Mouse (Mus musculus): ENCODE results near the gene Trim9.

Gene Trim9

DNA sequence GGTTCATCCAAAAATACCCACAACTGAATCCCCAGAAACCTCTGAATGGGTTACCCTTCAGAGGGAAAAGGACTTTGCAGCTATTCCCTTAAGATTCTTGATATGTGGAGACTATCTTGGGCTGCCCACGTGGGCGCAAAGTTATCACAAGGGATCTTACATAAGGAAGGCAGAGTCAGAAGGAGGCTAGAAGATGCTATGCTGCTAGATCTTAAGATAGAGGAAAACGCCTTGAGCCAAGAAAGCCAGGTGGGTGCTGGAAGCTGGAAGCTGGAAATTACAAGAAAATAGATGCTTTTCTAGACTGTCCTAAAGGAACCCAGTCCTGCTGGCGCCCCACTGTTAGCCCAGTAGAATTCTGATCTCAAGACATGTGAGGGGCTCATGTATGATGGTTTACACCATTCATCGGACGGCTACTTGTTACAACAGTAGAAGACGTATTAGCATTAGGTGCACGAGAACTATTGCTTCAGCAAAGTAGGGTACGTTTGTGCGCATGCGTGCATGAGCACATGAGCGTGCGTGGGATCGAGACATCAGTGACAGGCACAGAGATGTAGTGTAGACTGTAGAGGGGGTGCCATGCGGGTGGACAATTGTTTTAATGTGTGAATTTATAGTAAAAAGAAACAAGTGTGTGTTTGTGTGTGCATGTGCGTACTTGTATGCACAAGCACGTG is 85.0 kb downstream of the Trim9 start:
- DNase-seq (ENCODE audit: low spot score in 2 of 2) = no peak

DNA sequence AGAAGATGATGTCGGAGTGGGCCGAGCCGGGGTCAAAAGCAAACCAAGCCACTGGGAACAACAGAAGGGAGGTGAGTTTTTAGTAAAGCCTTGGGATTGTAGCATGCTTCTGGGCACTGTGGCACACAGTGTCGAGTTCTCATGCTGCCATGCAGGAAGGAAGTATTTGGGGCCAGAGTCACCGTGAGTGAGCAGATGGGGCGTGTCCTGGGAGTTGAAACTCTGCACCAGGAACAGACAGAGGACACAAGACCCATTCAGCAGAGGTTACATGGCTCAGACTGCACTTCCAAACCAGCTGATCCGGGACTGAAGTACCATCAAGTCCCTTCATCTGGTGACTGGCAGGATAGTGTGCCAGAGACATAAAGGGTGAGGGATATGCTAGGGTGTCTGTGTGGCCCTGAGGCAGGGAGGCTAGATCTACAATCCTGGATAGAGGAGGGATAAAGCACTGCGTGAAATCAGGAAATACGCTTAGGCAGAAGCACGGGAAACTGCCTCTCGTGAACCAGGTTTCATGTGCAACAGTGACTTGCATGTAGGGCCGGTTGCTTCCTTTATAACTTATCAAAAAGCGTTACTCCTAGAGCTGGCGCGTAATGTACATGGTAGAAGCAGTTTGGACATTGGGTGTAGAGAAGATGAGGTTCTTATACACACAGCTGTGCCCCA is 96.1 kb downstream of the Trim9 start:
- no peak for DNase-seq (ENCODE audit: low spot score in 2 of 2)

DNA sequence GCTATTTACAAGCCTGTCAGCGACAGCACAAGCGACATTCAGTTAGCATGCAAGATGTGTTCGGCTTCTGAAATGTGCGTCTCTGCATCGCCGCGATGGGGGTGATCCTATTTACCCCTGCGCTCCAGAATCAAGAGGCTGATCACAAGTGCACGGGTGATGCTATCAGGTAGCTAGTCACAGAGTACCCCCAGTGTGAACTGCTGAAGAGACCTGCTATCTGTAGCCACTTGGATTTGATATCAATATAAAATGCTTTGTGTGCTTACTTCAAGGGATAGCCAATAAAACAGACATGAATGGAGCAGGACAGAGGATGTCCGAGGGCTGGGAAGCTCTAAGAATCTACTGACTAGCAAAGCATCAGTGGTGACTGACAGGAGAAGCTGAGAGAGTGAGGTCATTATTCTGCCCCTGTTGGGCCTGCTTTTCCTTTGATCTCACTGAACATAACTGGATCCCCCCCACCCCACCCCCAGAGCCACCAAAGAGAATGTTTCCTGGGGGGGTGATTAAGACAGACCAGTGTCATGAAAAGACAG is 97.7 kb downstream of the Trim9 start:
- no peak for DNase-seq (ENCODE audit: low spot score in 2 of 2)

DNA sequence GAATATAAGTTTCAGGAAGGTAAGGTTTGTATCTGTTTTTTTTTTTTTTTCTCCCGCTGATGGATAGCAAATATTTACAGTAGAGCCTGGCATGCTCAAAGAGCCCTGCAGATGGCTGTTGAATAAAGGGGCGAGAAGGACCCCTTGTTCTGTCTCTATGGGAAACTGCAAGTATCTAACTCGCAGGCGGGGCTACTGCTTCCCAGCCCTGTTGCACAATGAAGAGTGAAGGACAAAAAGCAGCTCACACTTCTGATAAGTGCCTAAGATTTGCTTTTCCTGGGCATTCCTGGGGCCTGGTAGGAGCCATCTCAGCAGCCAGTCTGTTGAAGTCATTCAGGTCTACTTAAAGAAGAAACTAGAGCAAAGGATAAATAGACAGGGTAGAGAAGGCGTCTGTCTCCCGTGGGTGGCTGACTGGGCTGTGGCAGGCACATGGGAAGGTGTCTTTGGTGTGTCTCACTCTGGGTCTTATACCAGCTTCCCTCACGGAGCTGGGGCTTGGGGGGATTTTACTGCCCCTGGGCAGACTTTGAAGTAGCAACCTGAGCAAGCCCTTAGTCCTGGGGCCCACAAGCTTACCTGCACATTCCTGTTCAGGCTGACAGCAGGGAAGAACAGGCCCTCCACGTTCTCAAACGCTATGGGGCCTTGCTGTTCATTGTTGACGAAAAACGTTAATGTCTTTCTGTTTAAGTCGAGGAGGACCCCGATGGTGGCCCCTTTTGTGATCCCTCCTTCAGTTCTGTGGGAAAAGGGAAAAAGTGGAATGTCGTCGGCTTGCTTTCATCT is 99.5 kb downstream of the Trim9 start:
- DNase-seq (ENCODE audit: low spot score in 2 of 2) = no peak

DNA sequence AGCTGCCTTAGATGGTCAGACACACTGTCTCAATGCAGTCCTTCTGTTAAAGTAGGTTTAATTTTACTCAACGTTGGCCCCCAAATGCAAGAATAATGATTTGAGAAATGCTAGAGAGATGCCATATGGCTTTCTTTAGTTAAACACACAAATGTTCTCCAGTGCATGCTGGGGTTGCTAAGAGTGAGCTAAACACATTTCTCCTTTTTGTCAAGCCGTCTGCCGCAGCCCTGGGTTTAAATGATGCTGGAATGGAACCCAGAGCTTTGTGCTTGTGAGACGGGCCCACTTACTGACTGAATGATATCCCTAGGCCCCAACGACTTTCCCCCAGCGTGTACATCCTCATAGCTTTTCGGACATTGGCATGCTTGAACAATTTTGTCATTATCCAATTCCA is 104.9 kb downstream of the Trim9 start:
- no peak for DNase-seq (ENCODE audit: low spot score in 2 of 2)

DNA sequence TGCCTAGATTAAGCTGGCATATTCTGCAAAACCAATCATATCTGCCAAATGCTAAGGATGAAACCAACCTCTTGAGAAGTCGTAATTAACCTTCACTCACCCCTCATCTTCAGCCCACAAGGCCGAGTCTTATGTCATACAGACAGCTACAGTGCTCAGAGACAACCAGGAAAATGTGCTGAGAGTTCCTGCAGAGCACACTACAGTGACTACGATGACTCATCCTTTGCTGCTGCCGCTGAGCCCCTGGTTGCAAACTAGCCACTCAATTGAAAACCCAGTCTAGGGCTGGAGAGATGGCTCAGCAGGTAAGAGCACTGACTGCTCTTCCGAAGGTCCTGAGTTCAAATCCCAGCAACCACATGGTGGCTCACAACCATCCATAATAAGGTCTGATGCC is 107.7 kb downstream of the Trim9 start:
- DNase-seq (ENCODE audit: low spot score in 2 of 2) = no peak

DNA sequence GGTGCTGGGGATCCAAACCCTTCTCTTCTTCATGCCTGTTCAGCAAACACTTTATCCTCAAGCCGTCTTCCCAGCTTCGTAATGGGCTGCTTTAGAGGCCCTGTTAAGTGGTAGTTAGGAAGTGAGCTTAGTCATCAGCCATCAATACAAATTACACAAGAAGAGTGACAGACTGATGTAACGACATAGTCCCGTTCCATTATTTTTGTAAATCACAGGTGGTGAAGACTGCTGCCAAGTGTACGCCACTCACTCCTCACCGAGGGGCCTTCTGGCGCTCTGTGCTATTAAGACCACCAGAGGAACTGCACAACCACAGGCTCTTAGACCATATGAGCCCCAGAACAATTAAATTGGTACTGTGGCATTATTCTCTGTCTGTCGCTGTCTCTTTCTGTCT is 108.8 kb downstream of the Trim9 start:
- DNase-seq (ENCODE audit: low spot score in 2 of 2) = no peak

DNA sequence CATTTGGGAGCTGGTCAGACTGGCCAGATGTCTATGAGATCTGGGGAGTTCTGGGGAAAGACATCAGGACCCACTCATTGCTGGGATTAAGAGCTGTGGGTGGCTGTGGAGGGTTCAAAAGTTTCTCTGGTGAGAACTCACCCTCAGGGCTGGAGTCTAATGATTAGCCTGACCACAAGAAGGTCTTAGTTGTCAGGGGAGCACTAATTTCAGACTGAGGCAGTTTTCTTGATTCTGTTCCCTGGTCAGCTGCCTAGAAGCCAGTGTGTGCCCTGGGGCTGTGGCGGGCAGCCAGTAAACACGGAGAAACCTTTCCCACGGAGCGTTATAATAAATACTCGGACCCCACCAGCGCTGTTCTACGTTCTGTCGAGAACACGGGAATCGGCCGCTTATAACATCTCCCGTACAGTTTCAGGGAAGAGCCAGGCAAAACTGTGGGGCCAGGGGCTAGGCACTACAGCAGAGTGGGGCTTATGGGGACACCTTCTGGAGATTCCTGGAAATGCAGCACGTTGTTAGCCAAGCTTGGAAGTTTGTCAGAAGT is 112.4 kb downstream of the Trim9 start:
- DNase-seq (ENCODE audit: low spot score in 2 of 2) = peak in 1 of 2 experiments; percentile 50

DNA sequence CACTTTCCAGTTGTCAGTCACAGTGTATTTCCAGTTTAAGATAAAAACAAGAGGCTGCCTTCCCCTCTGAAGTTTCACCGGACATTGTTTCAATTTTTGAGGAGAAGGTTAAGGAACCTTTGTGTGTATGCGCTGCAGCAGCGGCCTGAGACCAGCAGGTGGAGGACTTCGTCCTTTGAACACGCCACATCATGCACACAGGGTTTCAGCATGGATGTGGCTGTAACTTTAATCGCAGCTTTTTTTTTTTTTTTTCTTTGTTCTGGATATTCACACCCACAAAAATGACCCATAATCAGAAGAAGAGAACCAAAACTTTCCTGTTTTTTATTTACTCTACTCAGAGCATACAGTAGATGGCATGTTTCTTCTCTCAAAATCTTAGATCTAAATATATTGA is 113.0 kb downstream of the Trim9 start:
- peak in 1 of 2 experiments; percentile 35 for DNase-seq (ENCODE audit: low spot score in 2 of 2)

DNA sequence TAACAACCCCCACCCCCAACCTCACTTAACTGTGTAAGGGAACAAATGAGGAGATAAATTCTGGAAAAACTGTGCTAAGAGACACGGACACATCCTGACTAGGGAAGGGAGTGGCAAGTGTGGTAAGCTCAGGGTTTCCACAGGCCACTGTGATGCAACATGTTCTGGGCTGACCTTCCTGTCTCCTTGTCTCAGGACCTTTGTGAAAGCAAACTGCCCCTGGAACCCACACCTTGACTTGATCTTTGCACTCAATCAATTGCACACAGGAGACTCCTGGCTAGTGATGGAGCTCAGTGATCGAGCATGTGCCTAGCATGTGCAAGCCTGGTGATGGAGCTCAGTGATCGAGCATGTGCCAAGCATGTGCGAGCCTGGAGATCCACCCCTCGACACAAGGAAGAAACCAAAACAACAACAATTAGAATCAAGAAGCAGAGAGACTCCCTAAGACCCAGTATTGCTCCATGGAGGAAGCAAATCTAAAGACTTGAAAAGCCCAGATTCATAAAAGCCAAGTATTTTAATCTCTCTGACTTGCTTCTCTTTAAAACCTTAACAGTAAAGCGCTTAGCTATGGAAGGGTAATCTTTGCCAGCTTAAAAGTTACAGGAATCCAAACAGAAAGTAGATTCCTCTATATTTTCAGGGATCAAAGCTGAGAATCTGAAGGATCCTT is 113.6 kb downstream of the Trim9 start:
- no peak for DNase-seq (ENCODE audit: low spot score in 2 of 2)

DNA sequence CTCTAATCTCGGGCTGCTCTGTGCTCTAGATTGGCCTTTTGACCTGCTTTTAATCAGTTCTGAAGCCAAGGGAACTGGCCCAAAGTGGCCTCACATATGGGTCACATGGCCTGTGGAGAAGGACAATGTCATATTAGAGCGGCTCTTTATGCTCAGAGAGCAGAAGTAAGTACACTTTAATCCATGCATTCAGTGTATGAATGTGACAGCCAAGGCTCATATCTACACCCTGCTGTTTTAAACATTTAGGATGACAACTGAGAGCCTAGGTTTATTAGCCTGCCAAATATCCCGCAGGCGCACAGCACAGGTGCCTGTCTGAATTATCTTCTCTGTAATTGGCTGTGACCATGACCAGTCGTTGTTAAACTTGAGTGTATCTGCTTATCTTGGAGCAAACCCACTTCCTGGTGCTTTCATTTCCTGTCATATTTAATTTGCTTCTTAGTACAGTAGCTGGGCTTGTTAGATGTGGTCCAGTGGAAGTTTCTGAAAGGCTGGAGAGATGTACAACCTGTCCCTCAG is 115.3 kb downstream of the Trim9 start:
- DNase-seq (ENCODE audit: low spot score in 2 of 2) = no peak

DNA sequence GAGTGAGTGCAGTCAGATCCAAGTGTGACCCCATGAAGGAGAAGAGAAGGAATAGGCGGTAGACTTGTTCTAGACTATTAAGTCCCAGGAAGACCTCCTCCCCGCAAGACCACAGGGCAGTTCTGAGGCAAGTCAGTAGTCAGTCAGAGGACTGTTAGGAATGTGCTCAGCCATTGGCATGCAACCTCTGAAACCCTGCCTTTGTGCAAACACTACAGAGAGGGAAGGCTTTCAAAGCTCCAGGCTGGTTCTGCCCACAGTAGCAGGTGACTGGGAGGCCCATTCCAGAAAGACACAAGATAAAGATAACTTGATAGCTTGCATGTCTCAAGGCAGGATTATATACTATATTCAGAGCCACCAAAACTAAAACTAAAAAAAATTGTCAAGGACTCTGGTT is 116.1 kb downstream of the Trim9 start, which contains the start of gene Pygl:
Gene Pygl, minus strand, starts transcription at position 195 of the 400 bp plus-strand sequence.
- no peak for DNase-seq (ENCODE audit: low spot score in 2 of 2)

DNA sequence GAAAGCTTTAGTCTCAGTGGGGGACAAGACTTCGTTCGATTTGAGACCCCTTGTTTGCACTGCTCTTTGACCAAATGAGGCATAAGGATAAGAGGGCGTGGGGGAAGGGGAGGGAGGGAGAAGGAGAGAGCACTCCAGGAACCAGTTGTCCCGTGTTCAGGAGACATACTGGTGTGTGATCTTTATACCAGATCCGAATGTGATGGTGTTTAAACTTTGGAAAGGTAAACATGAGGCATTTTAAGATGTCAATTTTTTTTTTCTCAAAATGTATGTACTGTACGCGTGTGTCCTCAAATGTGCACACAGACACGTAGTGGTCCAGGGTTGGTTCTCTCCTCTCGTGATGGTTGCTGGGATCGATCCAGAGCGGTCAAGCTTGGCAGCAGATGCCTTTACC is 119.3 kb downstream of the Trim9 start:
- no peak for DNase-seq (ENCODE audit: low spot score in 2 of 2)

DNA sequence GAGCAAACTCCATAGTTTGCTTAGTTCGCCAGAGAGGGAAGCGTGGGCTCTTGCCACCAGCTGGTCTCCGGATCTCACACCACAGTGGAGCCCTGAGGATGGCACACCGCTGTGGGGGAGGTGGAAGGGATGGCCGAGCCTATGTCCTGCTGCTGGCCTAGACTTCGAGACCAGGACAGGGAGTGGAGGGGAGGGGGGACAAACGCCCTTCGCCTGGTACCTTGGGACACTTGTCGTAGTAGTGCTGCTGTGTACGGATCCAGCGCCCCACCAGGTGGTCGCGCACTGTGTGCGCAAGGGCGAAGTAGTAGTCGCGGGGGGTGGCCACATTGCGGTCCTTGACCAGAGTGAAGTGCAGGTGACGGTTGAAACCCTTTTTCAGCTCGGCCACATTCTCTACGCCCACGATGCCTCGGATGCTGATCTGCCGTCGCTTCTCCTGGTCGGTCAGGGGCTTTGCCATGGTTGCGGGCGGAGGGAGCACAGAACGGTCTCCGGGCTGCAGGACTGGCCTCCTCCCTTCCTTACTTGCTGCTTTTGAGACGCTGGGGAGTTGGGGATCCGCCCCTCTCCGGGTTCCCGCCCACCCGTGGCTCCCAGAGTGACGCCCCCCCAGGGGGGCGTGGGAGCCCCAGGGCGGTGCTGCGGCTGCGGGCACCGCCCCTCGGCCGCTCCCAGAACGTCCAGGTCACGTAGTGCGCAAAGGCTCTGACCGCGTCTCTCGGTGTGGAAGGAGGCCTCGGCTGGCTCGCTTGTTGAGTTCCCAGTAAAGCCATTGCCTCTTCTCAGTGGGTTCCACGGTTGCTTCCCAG is 120.1 kb downstream of the Trim9 start:
- peak; percentile 47 to 49 for DNase-seq (ENCODE audit: low spot score in 2 of 2)

DNA sequence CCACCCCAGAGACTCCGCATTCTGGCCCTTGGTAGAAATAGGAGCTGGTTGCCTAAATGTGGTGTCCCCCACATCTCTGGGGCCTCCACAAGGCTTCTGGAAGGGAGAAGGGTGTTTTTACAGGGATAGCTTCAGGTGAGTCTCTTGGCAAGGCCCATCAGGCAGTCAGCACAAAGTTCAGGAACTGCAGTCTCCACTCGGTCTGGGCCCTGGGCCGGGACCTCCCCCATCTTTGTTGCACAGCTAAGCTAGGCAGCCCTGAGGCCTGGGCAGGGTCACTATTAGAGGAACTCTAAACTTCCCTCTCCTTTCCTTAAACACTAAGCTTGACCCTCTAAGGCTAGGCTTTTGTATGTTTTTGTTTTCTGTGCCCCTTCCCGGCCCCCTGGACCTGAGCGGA is 120.8 kb downstream of the Trim9 start:
- no peak for DNase-seq (ENCODE audit: low spot score in 2 of 2)

DNA sequence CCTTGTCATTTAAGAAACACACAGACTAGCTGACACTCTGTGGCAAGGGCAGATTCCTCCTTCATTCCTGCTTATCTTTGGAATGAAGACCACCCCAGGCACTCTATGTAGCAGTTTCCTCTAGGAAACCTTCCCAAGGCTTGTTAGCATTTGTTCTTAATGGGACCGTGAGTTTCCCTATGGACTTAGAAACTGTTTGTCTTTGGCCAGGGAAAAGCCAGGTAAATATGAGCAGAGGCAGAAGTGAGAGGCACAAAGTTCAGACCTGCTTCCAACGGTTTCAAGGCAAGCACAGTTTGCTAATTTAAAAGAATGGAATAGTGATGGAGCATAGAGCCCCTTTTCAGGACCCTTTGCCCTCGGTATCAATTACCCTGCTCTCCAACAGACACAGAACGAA is 124.1 kb downstream of the Trim9 start:
- DNase-seq (ENCODE audit: low spot score in 2 of 2) = no peak

DNA sequence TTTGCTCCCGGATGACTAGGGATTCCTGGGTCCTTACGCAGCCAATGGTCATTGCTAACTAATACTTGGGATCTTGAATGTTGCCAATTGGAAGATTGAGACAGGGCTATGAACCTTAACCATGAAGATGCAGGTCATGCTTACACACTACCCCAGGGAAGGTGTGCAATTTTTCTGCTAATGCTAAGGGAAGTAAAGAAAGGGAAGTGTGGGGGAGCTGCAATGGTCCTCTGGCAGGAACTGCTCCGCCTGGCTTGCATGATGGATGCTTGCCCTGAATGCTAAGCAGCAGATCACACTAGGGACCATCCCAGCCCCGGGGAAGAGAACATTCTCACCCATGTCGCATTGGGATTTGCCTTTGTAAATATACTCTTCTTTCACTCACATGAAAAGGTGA is 126.0 kb downstream of the Trim9 start:
- no peak for DNase-seq (ENCODE audit: low spot score in 2 of 2)

DNA sequence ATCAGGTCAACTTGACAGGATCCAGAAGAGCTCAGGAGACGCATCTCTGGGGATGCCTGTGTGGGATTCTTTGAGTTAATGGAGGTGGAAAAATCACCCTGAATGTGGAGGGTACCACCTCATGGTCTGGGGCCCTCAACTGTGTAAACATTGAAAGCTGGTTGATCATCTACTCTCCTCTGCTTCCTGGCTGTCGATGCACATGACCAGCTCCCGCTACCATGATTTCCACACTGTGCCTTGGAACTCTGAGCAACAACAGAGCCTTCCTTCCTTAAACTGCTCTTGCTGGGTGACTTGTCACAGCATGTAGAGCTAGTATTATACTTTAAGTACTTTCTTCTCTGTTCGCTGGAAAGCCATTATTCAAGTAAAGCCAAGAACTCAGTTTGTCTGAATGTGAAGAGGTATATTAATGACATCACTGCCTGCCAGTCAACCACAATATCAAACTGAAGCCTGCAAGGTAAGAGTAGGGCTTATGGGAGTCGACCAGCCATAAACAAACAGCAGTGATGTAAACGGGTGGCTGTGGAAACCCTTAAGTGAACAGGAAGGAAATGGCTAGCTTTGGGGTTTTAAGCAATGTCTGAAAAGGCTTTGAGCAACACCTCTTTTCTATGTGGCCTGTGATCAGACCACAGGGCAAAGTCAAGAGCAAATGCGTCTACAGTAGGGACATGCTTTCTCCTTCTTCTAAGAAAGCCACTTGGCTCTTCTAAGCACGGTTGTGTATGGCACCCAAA is 128.4 kb downstream of the Trim9 start:
- no peak for DNase-seq (ENCODE audit: low spot score in 2 of 2)

DNA sequence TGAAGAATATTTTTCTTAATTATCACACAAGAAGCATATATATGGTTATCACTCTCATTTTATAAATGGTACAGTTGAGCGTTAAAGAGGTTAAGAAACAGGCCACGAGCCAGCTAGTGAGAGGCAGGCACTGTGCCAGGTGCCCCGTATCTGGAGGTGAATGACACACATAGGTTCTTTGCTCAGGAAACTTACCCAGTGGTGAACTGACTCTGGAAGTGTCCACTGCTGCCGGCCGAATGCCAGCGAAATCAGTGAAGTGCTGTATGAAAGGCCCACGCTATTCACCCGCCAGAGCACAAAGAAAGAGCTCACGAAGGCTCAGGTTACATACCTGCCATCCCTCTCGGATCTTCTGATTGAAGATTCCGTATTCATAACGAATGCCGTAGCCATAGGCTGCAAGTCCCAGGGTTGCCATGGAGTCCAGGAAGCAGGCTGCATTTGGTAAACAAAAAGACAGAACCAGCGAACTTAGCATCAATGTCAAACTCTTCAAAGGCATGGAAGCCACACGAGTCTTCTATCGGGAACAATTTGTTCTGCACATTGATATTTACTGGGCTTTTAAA is 131.1 kb downstream of the Trim9 start:
- DNase-seq (ENCODE audit: low spot score in 2 of 2) = no peak

Data from thymus, postnatal 10 days (tissue).